Mouse (Mus musculus): ENCODE data around the gene Dand5.

DNA sequence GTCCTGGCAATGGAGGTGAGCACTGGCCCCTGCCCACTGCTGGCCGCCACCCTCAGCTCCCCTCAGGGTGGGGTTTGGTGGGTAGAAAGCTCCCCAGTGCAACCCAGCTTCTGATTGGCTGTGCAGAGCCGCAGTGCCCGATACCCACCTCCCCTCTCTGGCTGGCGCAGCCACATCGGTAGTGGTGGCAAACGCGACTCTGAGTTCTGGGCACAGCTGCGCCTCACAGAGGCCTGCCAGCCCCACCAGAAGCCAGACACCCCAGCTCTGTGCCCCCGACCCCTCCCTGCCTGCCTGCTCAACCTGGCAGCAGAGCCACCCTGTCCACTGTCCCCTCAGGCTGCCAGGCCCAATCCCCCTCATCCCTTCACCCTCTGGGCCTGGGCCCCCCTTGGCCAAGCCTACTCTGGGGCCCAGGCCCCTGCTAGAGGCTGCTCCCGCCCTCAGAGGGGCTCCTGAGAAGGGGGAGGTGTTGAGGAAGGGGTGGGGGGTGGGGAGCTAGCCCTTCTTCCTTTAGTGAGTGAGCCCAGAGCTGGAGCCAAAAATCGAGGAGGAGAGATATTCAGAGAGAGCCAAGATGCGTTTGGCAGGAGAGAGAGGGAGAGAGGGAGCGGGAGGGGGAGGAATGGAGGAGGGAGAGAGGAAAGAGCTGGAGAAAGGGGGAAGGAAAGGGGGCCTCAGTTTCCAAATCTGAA, 28.7 kb downstream of the Dand5 start:
- no peak for TF ChIP-seq EP300 (IDR thresholded peaks at IDR 0.05; ENCODE audit: low read depth)
- no peak for TF ChIP-seq CTCF (IDR thresholded peaks at IDR 0.05; ENCODE audit: low read depth)
